Mouse (Mus musculus) CH12.LX (cell line): ENCODE data around the gene Tusc2. TPM values are rescaled to one million over a fixed set of nuclear protein-coding genes. Genes with fewer than 3 reads are reported as not detected.

ENCODE experiments used
- DNase-seq: peaks from one replicate; pipeline ENCODE4 v3.0.0-alpha.2; 2013; ENCODE audit errors: extremely low read depth
- H3K27ac ChIP-seq: 2 replicates; pipeline ENCODE4 v1.5.1; 2012; ENCODE audit warnings: low read depth, mild to moderate bottlenecking, control low read depth, moderate library complexity; ENCODE audit not compliant: insufficient read depth
- H3K27me3 ChIP-seq: replicated peaks from 2 replicates; pipeline ENCODE3; 2012; ENCODE audit warnings: inconsistent platforms
- H3K36me3 ChIP-seq, 2 experiments: replicated peaks in 1 of 2; 2 replicates each; pipeline versions ENCODE3 to v1.6.1; 2012; ENCODE audit warnings: inconsistent platforms in 1 of 2, low read length in 1 of 2, mild to moderate bottlenecking in 1 of 2, mixed read lengths in 1 of 2, moderate library complexity in 1 of 2; ENCODE audit not compliant: control insufficient read depth in 1 of 2, insufficient read depth in 1 of 2
- H3K4me1 ChIP-seq, 2 experiments: 2 replicates each; pipeline ENCODE4 v1.6.1; 2012; ENCODE audit warnings: inconsistent platforms in 1 of 2, moderate library complexity in 1 of 2; ENCODE audit not compliant: insufficient read depth in 2 of 2, control insufficient read depth in 1 of 2
- H3K4me2 ChIP-seq: 2 replicates; pipeline ENCODE4 v1.6.1; 2012; ENCODE audit warnings: low read depth, mild to moderate bottlenecking, control low read depth; ENCODE audit not compliant: poor library complexity, insufficient read depth, severe bottlenecking
- H3K4me3 ChIP-seq, 3 experiments: fragments of 150-350 bp in 1 of 3; sonication (generic) in 1 of 3; replicated peaks in 1 of 3; 2 replicates each; pipeline versions ENCODE3 to v1.5.1; 2011 to 2012; ENCODE audit warnings: low read depth in 2 of 3, low read length in 2 of 3, mild to moderate bottlenecking in 2 of 3, moderate library complexity in 2 of 3, control low read depth in 1 of 3, improper control_type of control experiment in 1 of 3, inconsistent platforms in 1 of 3, mixed read lengths in 1 of 3; ENCODE audit not compliant: poor library complexity in 1 of 3
- H3K79me2 ChIP-seq: replicated peaks from 2 replicates; pipeline ENCODE4 v1.6.1; 2012; ENCODE audit warnings: mild to moderate bottlenecking, moderate library complexity; ENCODE audit not compliant: control insufficient read depth, poor library complexity, insufficient read depth, severe bottlenecking; ENCODE audit errors: extremely low read depth
- H3K9ac ChIP-seq: 2 replicates; pipeline ENCODE4 v1.6.1; 2012; ENCODE audit warnings: low read depth, mild to moderate bottlenecking, control low read depth, moderate library complexity; ENCODE audit not compliant: insufficient read depth
- H3K9me3 ChIP-seq: replicated peaks from 2 replicates; pipeline ENCODE3; 2012; ENCODE audit warnings: low read length, inconsistent platforms, mixed read lengths
- CHD1 ChIP-seq: IDR thresholded peaks from 2 replicates; pipeline ENCODE4 v1.6.1; 2012; ENCODE audit warnings: low read depth, low read length, improper control_type of control experiment, inconsistent platforms
- CTCF ChIP-seq, 2 experiments: IDR thresholded peaks in 1 of 2; conservative IDR thresholded peaks in 1 of 2; 2 replicates each; pipeline ENCODE4 v1.5.1; 2011 to 2012; ENCODE audit warnings: low read depth in 2 of 2, low read length in 2 of 2, improper control_type of control experiment in 1 of 2, inconsistent platforms in 1 of 2, mild to moderate bottlenecking in 1 of 2, moderate library complexity in 1 of 2
- EP300 ChIP-seq: IDR thresholded peaks from 2 replicates; pipeline ENCODE4 v1.6.1; 2011; ENCODE audit warnings: low read length, improper control_type of control experiment
- IRF4 ChIP-seq: IDR thresholded peaks from 2 replicates; pipeline ENCODE4 v1.6.1; 2014; ENCODE audit warnings: low read depth, mild to moderate bottlenecking, inconsistent platforms, low read length, improper control_type of control experiment
- MXI1 ChIP-seq: IDR thresholded peaks from 2 replicates; pipeline ENCODE4 v1.6.1; 2011; ENCODE audit warnings: mild to moderate bottlenecking, low read depth, low read length, improper control_type of control experiment
- NRF1 ChIP-seq: IDR thresholded peaks from 2 replicates; pipeline ENCODE4 v1.6.1; 2014; ENCODE audit warnings: low read depth, mild to moderate bottlenecking, inconsistent platforms, low read length, improper control_type of control experiment, moderate library complexity
- PAX5 ChIP-seq: IDR thresholded peaks from 2 replicates; pipeline ENCODE4 v1.6.1; 2012; ENCODE audit warnings: low read length, inconsistent platforms, mixed read lengths
- RAD21 ChIP-seq: IDR thresholded peaks from 2 replicates; pipeline ENCODE4 v1.6.1; 2011; ENCODE audit warnings: low read depth, mild to moderate bottlenecking, low read length, improper control_type of control experiment, moderate library complexity
- RCOR1 ChIP-seq: conservative IDR thresholded peaks from 2 replicates; pipeline ENCODE4 v1.6.1; 2012; ENCODE audit warnings: low read depth, mild to moderate bottlenecking, inconsistent platforms, low read length, improper control_type of control experiment
- TCF12 ChIP-seq: IDR thresholded peaks from 2 replicates; pipeline ENCODE4 v1.6.1; 2014; ENCODE audit warnings: low read depth, mild to moderate bottlenecking, inconsistent platforms, low read length, improper control_type of control experiment
- UBTF ChIP-seq: IDR thresholded peaks from 2 replicates; pipeline ENCODE4 v1.6.1; 2012; ENCODE audit warnings: low read depth, mild to moderate bottlenecking, inconsistent platforms, low read length, improper control_type of control experiment, moderate library complexity
- ZC3H11A ChIP-seq: IDR thresholded peaks from 2 replicates; pipeline ENCODE4 v1.6.1; 2012; ENCODE audit warnings: low read depth, mild to moderate bottlenecking, inconsistent platforms, low read length, improper control_type of control experiment
- ZKSCAN1 ChIP-seq: IDR thresholded peaks from 2 replicates; pipeline ENCODE4 v1.6.1; 2012; ENCODE audit warnings: low read depth, inconsistent platforms, low read length, improper control_type of control experiment, borderline replicate concordance
- dilution Hi-C: fragments of 300-500 bp; cut with MboI; formaldehyde crosslinking; loops from 2 replicates; pipeline ENCODE4 v1.14.3; 2020; ENCODE audit warnings: low sequenced_read_pairs; ENCODE audit not compliant: extremely low pct_unique_long_range_greater_than_20kb, extremely low pct_ligation_motif_present
- in situ Hi-C: fragments of 300-500 bp; cut with MboI; formaldehyde crosslinking; loops from 3 replicates; pipeline ENCODE4 v1.14.3; 2019; ENCODE audit warnings: low sequenced_read_pairs, low pct_ligation_motif_present, low pct_unique_long_range_greater_than_20kb, mixed read lengths
- polyA plus RNA-seq: library from polyadenylated mRNA; unstranded; fragments of >175 nt; gene quantifications from 2 replicates; pipeline ENCODE4 v1.2.1, GENCODE M21; 2012; ENCODE audit warnings: low read depth; ENCODE audit not compliant: insufficient read length
- total RNA-seq, 2 experiments: library from RNA; depleted of rRNA; stranded (reverse); fragments of 300-350 nt in 1 of 2; fragments of >200 nt in 1 of 2; gene quantifications; 2 replicates each; pipeline ENCODE4 v1.2.3; 2012 to 2014

Gene Tusc2
- total and polyA plus RNA-seq, 3 experiments, result 23.0 to 39.2 (median 33.3) TPM

GRCm38 (mm10) chr9:107583174-107583573, 20.1 kb downstream of the Tusc2 start:
- Histone ChIP-seq H3K4me2 (no peak overlapping the region), H3K4me3 (no peak overlapping the region)

GRCm38 (mm10) chr9:107586504-107586903, 23.4 kb downstream of the Tusc2 start:
- H3K36me3 ChIP-seq, result peaks cover 27 to 61% of the 10 kb centered on the region in 2 experiments
- peak overlapping the region in 1 of 3 experiments; percentile 33 for H3K4me3 ChIP-seq
- no peaks in the 10 kb centered on the region for H3K9me3 ChIP-seq
- no peak for DNase-seq
- no peak overlapping the region for H3K9ac ChIP-seq
- dilution Hi-C loops (no loop called here), in situ Hi-C loops (no loop called here)
- no peaks in the 10 kb centered on the region for H3K27me3 ChIP-seq
- TF ChIP-seq CTCF (conservative IDR thresholded peaks at IDR 0.05 in 1 of 2, IDR thresholded peaks at IDR 0.05 in 1 of 2; ENCODE audit: low read depth in 2 of 2, low read length in 2 of 2), result no peak
- no peak overlapping the region for H3K4me2 ChIP-seq
- peaks cover 18% of the 10 kb centered on the region for H3K79me2 ChIP-seq
- peaks cover 11 to 32% of the 10 kb centered on the region in 2 experiments for H3K4me1 ChIP-seq
- H3K27ac ChIP-seq, result no peak overlapping the region

More at GRCm38 (mm10) chr9:107583174-107583573, 20.1 kb downstream of the Tusc2 start:
- dilution Hi-C loops (no loop called here), in situ Hi-C loops (no loop called here)
- Histone ChIP-seq H3K9ac (no peak overlapping the region), H3K27ac (no peak overlapping the region), H3K79me2 (peaks cover 5% of the 10 kb centered on the region), H3K27me3 (no peaks in the 10 kb centered on the region), H3K9me3 (no peaks in the 10 kb centered on the region), H3K36me3 (peaks cover 8 to 33% of the 10 kb centered on the region in 2 experiments), H3K4me1 (peaks cover 11 to 38% of the 10 kb centered on the region in 2 experiments)
- DNase-seq, result no peak
- TF ChIP-seq MXI1 (no peak), CHD1 (no peak), PAX5 (no peak), TCF12 (no peak), RCOR1 (no peak), NRF1 (no peak), RAD21 (no peak), UBTF (no peak), IRF4 (no peak), ZC3H11A (no peak), EP300 (no peak), ZKSCAN1 (no peak)
